Mouse (Mus musculus) bone marrow macrophage, adult 2 months (primary cell): ENCODE measurements around the gene Plcb4.

ENCODE experiments used
- CTCF ChIP-seq: IDR thresholded peaks from 2 replicates; pipeline ENCODE4 v1.5.1; 2012; ENCODE audit warnings: low read depth, mild to moderate bottlenecking, low read length, moderate library complexity
- POLR2A ChIP-seq: IDR thresholded peaks from 2 replicates; pipeline ENCODE4 v1.6.1; 2012; ENCODE audit warnings: mild to moderate bottlenecking, low read depth, low read length, borderline replicate concordance

GRCm38 (mm10) chr2:135761226-135761802 is 102.5 kb downstream of the Plcb4 start:
- TF ChIP-seq CTCF (no peak), POLR2A (no peak)
